Mouse (Mus musculus) intestine, embryonic 15.5 days (tissue): ENCODE measurements around the gene Tbx19. TPM values are rescaled to one million over a fixed set of nuclear protein-coding genes. Genes with fewer than 3 reads are reported as not detected.

ENCODE experiments used
- ATAC-seq: fragments of 200-750 bp; cut with Nextera tagmentation; 2 replicates; pipeline ENCODE4 v1.8.0; 2017; ENCODE audit warnings: moderate TSS enrichment, moderate library complexity
- H3K27ac ChIP-seq: fragments of 300-500 bp; sonication (generic); 2 replicates; pipeline ENCODE4 v1.5.1; 2015; ENCODE audit warnings: mild to moderate bottlenecking, inconsistent platforms
- H3K27me3 ChIP-seq: fragments of 300-500 bp; sonication (generic); replicated peaks from 2 replicates; pipeline ENCODE4 v1.6.1; 2015; ENCODE audit warnings: inconsistent platforms
- H3K36me3 ChIP-seq: fragments of 300-500 bp; sonication (generic); 2 replicates; pipeline ENCODE4 v1.6.1; 2015; ENCODE audit warnings: inconsistent platforms
- H3K4me1 ChIP-seq: fragments of 300-500 bp; sonication (generic); replicated peaks from 2 replicates; pipeline ENCODE4 v1.6.1; 2015; ENCODE audit warnings: inconsistent platforms
- H3K4me2 ChIP-seq: fragments of 300-500 bp; sonication (generic); replicated peaks from 2 replicates; pipeline ENCODE4 v1.6.1; 2015; ENCODE audit warnings: mild to moderate bottlenecking, inconsistent platforms
- H3K4me3 ChIP-seq: fragments of 300-500 bp; sonication (generic); replicated peaks from 2 replicates; pipeline ENCODE4 v1.5.1; 2015; ENCODE audit warnings: inconsistent platforms
- H3K9ac ChIP-seq: fragments of 300-500 bp; sonication (generic); 2 replicates; pipeline ENCODE4 v1.6.1; 2015; ENCODE audit warnings: inconsistent platforms
- H3K9me3 ChIP-seq: fragments of 300-500 bp; sonication (generic); 2 replicates; pipeline ENCODE4 v1.6.1; 2016; ENCODE audit warnings: inconsistent platforms
- WGBS: fragments of 180-500 bp; shearing (Covaris S2); methylation state at CpG from one replicate; pipeline ENCODE4 v1.1.7; 2015; 5-methylcytosine and 5-hydroxymethylcytosine counted together
- polyA plus RNA-seq: library from polyadenylated mRNA; unstranded; fragments of >200 nt; fragmentation: Nextera tagmentation; extraction: Ambion mirVana; gene quantifications from 2 replicates; pipeline ENCODE4 v1.2.1, GENCODE M21; 2015

The Tbx19 gene
- polyA plus RNA-seq, result not detected in 2 replicates

DNA sequence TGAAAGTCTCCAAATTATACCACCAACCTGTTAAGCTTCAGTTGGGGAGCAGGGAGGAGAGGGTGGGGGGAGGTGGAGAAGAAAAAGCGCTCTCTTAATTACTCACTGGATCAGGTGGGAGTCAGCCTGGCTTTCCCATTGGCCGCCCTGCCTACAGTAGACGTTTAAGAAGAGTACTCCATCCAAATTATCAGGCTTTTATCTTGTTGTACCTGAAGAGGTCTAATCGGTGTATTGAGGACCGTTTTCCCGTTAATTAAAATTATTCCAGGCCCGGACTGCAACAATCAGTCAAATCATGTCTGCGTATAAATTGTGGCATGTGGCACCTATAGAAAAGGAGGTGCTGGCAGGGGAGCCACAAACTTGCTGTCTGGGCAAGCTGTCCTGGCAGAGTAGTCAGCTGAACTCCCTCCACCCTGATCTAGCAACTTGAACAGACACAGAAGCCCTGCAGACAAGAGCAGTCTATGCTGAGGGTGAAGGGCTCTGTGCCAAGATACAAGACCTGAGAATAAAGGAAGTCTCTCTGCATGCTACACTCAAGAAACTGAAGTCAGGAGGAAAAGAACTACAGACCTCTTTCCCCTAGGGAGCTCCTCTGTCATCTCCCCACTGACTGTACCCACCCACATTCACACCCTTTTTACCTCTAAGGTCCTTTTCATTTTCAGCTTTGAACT lies at the start of gene Tbx19:
TSS of gene Tbx19 (minus strand) at position 51 of the 683 bp plus-strand sequence.
- WGBS, result 81% methylated on average over 8 of the region's 8 CpGs
- ATAC-seq, result no peak

DNA sequence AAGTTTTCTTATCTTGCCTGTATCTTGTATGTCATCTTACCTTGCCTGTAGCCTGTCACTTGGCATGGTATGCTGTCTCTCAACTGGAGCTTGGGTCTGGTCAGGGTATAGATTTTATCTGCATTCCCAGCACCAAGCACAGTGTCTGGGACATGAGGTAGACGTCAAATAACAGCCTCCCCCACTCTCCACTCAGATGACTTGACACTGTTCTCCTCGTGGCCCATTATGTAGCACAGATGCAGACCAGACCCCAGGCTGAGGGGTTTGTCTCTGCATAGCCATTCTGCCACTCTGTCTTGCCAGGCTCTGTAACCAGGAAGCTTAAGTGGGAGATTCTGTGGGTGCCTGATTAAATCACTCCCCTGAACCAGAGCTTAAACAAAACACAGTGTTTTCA lies 45.0 kb upstream of the Tbx19 start:
- Histone ChIP-seq H3K4me2 (no peak overlapping the region), H3K27ac (no peak overlapping the region), H3K27me3 (no peaks in the 10 kb centered on the region), H3K4me1 (no peaks in the 10 kb centered on the region), H3K9ac (no peak overlapping the region), H3K36me3 (no peaks in the 10 kb centered on the region), H3K9me3 (no peaks in the 10 kb centered on the region), H3K4me3 (no peak overlapping the region)
- no peak for ATAC-seq
- WGBS, result 14% methylated on average over 2 of the region's 2 CpGs

More for the DNA sequence above, at the start of gene Tbx19:
- Histone ChIP-seq H3K36me3 (no peaks in the 10 kb centered on the region), H3K9me3 (no peaks in the 10 kb centered on the region), H3K4me2 (no peak within 1 kb of the TSS), H3K9ac (no peak within 1 kb of the TSS), H3K4me3 (no peak within 1 kb of the TSS), H3K27me3 (no peaks in the 10 kb centered on the region), H3K27ac (no peak within 1 kb of the TSS), H3K4me1 (no peaks in the 10 kb centered on the region)

DNA sequence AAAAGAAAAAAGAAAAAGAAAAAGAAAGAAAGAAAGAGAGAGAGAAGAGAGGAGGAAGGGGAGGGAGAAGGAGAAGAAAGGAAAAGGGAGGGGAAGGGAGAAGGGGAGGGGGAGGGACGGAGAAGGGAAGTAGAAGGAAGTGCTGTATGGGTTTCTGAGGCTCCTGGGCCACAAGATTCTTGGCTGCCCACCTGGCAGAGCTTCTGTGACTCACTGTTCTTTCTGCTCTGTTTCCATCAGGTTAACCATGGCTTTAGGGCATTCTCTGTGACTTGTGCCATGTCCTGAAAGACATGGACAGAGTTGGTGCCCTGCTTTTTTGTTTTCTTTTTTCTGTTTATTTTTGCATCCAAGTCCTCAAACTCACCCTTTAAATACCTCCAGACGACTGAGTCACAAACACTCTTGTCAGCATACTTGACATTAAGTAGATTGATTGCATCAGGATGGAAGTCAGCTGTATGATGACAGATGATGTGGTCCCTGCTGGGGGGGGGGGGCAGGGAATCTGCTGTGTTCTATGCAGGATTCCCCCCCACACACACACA lies 43.0 kb upstream of the Tbx19 start:
- Histone ChIP-seq H3K4me2 (no peak overlapping the region), H3K9ac (no peak overlapping the region), H3K4me1 (no peaks in the 10 kb centered on the region), H3K36me3 (no peaks in the 10 kb centered on the region), H3K27me3 (no peaks in the 10 kb centered on the region), H3K4me3 (no peak overlapping the region), H3K9me3 (no peaks in the 10 kb centered on the region), H3K27ac (no peak overlapping the region)
- 33% methylated on average over 2 of the region's 2 CpGs for WGBS
- ATAC-seq, result no peak

DNA sequence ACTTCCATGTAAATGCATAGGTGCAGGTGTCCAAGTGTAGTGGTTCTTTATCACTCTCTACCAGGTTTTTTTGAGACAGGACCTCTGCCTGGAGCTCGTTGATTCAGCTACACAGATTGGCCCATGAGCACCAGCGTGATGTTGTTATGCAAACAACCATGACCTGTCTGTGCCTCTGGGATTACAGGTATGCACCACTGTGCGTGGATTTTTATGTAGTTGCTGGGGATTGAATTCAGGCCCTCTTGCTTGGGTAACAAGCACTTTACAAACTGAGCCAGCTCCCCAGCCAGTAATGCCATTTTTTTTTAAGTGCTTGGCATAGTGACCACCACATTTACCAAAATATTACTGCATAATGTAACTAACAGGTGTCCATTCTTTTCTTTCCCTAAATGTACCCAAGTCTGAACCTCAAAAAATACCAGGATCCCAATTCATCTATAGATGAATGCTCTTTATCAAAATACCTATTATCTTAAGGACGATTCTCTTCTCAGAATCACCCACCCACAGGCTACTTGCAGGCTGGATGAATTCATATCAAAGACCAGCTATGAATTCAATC lies 41.0 kb upstream of the Tbx19 start:
- H3K4me3 ChIP-seq, result no peak overlapping the region
- H3K9me3 ChIP-seq, result no peaks in the 10 kb centered on the region
- no peak for ATAC-seq
- WGBS, result 78% methylated on average over 4 of the region's 4 CpGs
- H3K9ac ChIP-seq, result no peak overlapping the region
- H3K4me1 ChIP-seq, result no peaks in the 10 kb centered on the region
- no peaks in the 10 kb centered on the region for H3K36me3 ChIP-seq
- no peak overlapping the region for H3K27ac ChIP-seq
- H3K4me2 ChIP-seq, result no peak overlapping the region
- H3K27me3 ChIP-seq, result no peaks in the 10 kb centered on the region

DNA sequence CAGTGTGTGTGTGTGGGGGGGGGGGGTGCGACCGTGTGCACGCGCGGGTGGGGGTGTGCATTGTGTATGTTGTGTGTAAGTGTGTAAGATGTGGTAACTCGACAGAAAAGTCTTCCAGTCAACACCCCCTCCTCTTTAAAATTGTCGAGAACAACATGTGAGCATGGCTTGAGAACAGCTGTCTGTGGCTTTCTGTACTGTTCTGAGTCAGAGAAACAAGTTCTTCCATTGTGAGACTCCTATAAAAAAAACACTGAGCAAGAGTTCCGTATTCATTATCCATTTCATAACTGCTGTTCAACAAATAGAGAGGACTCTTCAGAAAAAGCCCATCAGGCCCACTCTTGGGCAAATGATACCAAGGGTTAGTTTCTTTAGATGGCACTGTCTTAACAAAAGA lies 40.2 kb upstream of the Tbx19 start:
- no peak for ATAC-seq
- H3K9me3 ChIP-seq, result no peaks in the 10 kb centered on the region
- no peaks in the 10 kb centered on the region for H3K36me3 ChIP-seq
- H3K9ac ChIP-seq, result no peak overlapping the region
- no peaks in the 10 kb centered on the region for H3K27me3 ChIP-seq
- no peaks in the 10 kb centered on the region for H3K4me1 ChIP-seq
- H3K4me3 ChIP-seq, result no peak overlapping the region
- WGBS, result 67% methylated on average over 8 of the region's 8 CpGs
- no peak overlapping the region for H3K4me2 ChIP-seq
- H3K27ac ChIP-seq, result no peak overlapping the region

DNA sequence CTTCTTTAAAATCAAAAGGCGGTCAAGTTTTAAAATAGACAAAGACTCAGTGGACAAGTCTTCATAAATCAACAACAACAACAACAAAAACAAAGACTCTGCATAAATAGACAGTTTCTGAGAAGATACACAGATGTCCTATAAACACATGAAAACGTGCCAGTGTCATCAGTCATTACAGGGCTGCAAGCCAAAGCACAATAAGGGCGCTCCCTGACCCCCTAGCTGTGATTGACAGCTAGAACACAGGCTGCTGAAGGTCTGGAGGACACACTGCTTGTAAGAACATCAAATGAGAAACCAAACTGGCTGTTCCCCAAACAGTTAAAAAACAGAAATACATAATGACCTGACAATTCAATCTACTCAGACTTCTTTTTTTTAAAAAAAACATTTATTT lies 39.1 kb upstream of the Tbx19 start:
- ATAC-seq, result no peak
- WGBS, result 67% methylated on average over 3 of the region's 3 CpGs
- no peak overlapping the region for H3K4me2 ChIP-seq
- H3K36me3 ChIP-seq, result no peaks in the 10 kb centered on the region
- H3K4me3 ChIP-seq, result no peak overlapping the region
- H3K27me3 ChIP-seq, result no peaks in the 10 kb centered on the region
- no peaks in the 10 kb centered on the region; the same call in 1 of the 2 replicates for H3K4me1 ChIP-seq
- no peak overlapping the region for H3K9ac ChIP-seq
- no peak overlapping the region for H3K27ac ChIP-seq
- no peaks in the 10 kb centered on the region for H3K9me3 ChIP-seq

DNA sequence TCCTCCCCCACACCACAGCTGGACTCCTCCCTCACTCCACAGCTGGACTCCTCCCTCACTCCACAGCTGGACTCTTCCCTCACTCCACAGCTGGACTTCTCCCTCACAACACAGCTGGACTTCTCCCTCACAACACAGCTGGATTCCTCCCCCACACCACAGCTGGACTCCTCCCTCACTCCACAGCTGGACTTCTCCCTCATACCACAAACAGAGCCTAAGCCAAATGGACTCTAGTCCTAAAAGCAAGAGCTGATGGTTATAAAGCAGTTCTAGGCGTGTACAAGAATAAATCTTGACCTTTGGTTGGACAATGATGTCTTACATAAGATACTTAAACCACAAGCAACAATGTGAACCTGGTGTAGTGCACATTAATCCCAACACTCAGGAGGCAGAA lies 38.4 kb upstream of the Tbx19 start:
- no peak overlapping the region for H3K4me2 ChIP-seq
- no peak overlapping the region for H3K9ac ChIP-seq
- no peaks in the 10 kb centered on the region; the same call in 1 of the 2 replicates for H3K4me1 ChIP-seq
- WGBS, result 55% methylated on average over 1 of the region's 1 CpGs
- H3K9me3 ChIP-seq, result no peaks in the 10 kb centered on the region
- no peaks in the 10 kb centered on the region for H3K36me3 ChIP-seq
- no peak overlapping the region for H3K27ac ChIP-seq
- H3K4me3 ChIP-seq, result no peak overlapping the region
- H3K27me3 ChIP-seq, result no peaks in the 10 kb centered on the region
- ATAC-seq, result no peak

DNA sequence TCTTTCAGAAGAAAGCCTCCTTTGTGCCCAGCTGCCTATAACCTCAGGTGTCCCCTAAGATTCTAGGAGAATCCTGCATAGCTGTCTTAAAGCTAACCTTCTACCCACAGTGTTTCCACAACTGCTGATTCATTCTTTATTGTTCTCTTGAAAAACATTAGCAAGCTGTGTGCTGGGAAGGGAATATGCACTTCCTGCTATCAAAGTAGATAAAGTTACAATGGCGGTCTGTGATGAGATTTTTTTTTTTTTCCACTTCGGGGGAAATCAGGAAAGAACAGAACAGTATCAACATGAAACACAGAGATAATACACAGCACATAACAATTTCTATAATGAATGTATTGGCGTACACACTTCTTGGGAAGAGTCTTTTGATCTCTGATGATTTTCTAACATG lies 37.3 kb upstream of the Tbx19 start:
- H3K27ac ChIP-seq, result no peak overlapping the region
- H3K27me3 ChIP-seq, result no peaks in the 10 kb centered on the region
- no peaks in the 10 kb centered on the region; the same call in 1 of the 2 replicates for H3K4me1 ChIP-seq
- 53% methylated on average over 3 of the region's 3 CpGs for WGBS
- H3K9ac ChIP-seq, result no peak overlapping the region
- no peak for ATAC-seq
- no peaks in the 10 kb centered on the region for H3K9me3 ChIP-seq
- H3K4me2 ChIP-seq, result no peak overlapping the region
- H3K4me3 ChIP-seq, result no peak overlapping the region
- H3K36me3 ChIP-seq, result no peaks in the 10 kb centered on the region

DNA sequence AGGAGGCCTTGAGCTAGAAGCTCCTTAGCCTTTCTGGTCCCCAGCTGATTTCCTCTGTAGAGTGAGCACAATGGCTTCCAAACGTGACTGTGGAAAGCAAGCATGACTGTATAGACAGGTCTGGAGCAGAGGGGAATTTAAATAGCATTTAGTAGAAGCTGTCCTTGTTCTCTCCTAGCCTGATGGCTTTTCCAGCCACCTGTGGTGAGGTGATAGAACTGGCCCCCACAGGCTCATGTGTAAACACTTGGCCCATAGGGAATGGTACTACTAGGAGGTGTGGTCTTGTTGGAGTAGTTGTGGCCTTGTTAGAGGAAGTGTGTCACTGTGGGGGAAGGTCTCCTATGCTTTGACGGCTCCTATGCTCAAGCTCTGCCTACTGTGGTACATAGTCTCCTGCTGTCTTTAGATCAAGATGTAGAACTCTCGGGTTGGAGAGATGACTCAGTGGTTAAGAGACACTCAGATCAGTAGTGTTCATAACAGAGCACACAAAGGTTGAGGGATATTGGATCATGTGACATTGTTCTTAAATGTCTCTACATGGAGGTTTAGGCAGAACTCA lies 34.9 kb upstream of the Tbx19 start:
- no peaks in the 10 kb centered on the region for H3K36me3 ChIP-seq
- ATAC-seq, result no peak
- no peaks in the 10 kb centered on the region for H3K27me3 ChIP-seq
- no peak overlapping the region for H3K27ac ChIP-seq
- H3K4me1 ChIP-seq, result peaks cover 4% of the 10 kb centered on the region; the same call in 1 of the 2 replicates
- H3K4me2 ChIP-seq, result peak overlapping the region; percentile 81; the same call in 1 of the 2 replicates
- WGBS, result 73% methylated on average over 3 of the region's 3 CpGs
- no peaks in the 10 kb centered on the region for H3K9me3 ChIP-seq
- H3K4me3 ChIP-seq, result no peak overlapping the region
- no peak overlapping the region for H3K9ac ChIP-seq

DNA sequence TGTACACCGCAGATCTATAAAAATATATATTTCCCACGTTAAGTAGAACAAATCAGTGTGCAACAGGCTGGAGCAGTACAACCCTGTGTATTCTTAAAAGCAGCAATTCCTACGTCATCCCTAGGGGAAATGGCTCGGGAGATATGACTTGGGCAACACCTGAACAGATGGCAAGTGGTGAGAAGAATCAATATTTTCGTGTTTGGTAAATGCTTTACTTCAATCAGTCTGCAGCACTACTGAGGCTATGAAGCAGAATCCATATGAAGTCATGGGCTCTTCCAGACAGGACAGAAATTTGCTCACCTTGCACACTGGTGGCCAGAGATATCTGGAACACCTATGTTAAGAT lies 34.1 kb upstream of the Tbx19 start:
- peak overlapping the region; percentile 28; the same call in 1 of the 2 replicates for H3K27ac ChIP-seq
- 9% methylated on average over 5 of the region's 5 CpGs for WGBS
- no peak; the same call in 1 of the 2 replicates for ATAC-seq
- H3K9ac ChIP-seq, result peak overlapping the region; percentile 78; the same call in 1 of the 2 replicates
- H3K9me3 ChIP-seq, result no peaks in the 10 kb centered on the region
- H3K36me3 ChIP-seq, result no peaks in the 10 kb centered on the region
- H3K4me3 ChIP-seq, result peak overlapping the region; percentile 73
- H3K4me2 ChIP-seq, result peak overlapping the region; percentile 81
- no peaks in the 10 kb centered on the region for H3K27me3 ChIP-seq
- peaks cover 4% of the 10 kb centered on the region; the same call in 1 of the 2 replicates for H3K4me1 ChIP-seq

DNA sequence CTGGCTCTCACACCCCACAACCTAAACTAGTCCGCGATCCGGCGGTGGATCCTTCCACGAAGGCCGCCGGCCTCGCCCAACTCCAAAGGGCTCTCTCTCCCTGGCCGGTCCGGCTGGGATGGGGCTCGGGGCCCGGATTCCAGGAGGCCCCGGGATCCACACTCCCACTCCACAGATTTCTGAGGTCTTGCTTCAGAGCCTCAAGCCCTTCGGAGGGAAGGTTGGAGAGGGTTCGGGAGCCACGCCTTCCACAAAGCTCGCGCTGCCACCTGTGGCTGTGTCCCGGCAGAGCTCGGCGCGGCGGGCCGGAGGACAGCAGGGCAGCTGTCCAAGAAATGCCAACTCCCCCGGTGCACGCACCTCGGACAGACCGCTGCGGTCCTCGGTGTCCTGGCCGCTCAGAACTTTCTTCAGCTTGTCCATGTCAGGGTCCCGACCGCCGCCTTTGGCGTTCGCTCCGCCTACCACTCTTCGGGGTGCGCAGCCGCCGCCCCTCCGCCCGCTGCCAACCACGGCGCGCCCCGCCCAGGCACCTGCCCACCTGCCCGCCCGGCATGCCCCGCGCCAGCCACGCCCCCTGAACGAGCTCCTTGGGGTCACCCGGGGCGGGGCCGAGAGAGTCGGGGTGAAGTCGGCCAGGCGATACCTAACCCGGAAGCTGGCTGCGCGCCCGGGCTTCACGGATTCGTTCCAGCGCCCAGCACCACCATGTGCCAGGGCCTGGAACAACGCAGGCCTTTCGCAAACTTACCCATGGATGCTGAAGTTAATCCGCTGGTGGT lies 33.5 kb upstream of the Tbx19 start, which contains the start of gene Sft2d2:
TSS of gene Sft2d2 (minus strand) at position 559 of the 782 bp plus-strand sequence.
- Histone ChIP-seq H3K27me3 (no peaks in the 10 kb centered on the region), H3K27ac (peak within 1 kb of the TSS; percentile 91), H3K9me3 (no peaks in the 10 kb centered on the region), H3K9ac (peak within 1 kb of the TSS; percentile 78), H3K4me1 (peaks cover 7% of the 10 kb centered on the region), H3K4me2 (peak within 1 kb of the TSS; percentile 81), H3K36me3 (no peaks in the 10 kb centered on the region), H3K4me3 (peak within 1 kb of the TSS; percentile 73)
- peak; percentile 95 for ATAC-seq
- WGBS, result 1% methylated on average over 68 of the region's 69 CpGs

DNA sequence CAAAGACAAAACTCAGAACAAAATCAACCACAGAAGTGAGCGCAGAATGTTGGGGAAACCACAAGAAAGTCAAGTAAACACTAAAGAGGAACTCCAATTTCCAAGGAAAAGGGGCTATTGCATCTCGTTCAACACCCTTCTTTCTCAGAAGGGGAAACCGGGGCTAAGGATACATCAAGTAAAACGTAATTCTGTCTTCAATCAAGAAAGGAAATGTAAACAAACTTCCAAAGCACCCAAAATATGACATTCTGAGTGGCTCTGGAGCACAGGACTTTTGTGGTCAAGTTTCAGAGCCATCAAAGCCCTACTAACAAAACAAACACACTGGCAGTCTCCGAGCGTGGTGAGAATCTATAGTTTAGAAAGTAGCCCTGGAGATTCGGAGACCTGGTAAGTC lies 32.9 kb upstream of the Tbx19 start:
- WGBS, result 9% methylated on average over 7 of the region's 7 CpGs
- peak overlapping the region; percentile 73 for H3K4me3 ChIP-seq
- H3K9ac ChIP-seq, result peak overlapping the region; percentile 78
- no peaks in the 10 kb centered on the region for H3K9me3 ChIP-seq
- ATAC-seq, result no peak; the same call in 1 of the 2 replicates
- H3K36me3 ChIP-seq, result no peaks in the 10 kb centered on the region
- peaks cover 13% of the 10 kb centered on the region for H3K4me1 ChIP-seq
- H3K27me3 ChIP-seq, result no peaks in the 10 kb centered on the region
- peak overlapping the region; percentile 91 for H3K27ac ChIP-seq
- H3K4me2 ChIP-seq, result peak overlapping the region; percentile 81
